Mouse (Mus musculus) frontal cortex, postnatal 14 days (tissue): ENCODE measurements around the gene Mdga1.

Source experiments
- DNase-seq, 2 experiments: peaks; one replicate each; pipeline ENCODE4 v3.0.0; 2022; ENCODE audit warnings: low spot score in 2 of 2

The Mdga1 gene

DNA sequence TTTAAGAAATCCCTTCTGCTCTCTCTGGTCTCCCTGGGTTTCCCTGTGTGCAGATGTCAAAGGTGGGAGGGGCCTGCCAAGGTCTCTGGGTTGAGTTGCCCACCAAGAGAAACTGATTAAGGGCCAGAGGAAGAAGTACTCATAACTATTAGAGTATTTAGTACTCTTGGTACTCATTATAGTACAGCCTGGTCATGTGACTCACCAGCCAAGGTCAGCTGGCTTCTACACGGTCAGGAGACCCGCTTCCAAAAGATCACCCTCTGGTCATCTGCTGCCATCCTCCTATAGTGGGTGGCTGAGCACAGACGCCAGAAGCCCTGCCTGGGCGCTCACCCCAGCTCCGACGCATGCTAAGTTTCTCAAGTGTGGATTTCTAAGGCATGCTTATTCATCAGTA, 124.9 kb downstream of the Mdga1 start:
- DNase-seq, result no peak

GRCm38 (mm10) chr17:29843419-29844162, 126.3 kb downstream of the Mdga1 start:
- DNase-seq, result no peak

DNA sequence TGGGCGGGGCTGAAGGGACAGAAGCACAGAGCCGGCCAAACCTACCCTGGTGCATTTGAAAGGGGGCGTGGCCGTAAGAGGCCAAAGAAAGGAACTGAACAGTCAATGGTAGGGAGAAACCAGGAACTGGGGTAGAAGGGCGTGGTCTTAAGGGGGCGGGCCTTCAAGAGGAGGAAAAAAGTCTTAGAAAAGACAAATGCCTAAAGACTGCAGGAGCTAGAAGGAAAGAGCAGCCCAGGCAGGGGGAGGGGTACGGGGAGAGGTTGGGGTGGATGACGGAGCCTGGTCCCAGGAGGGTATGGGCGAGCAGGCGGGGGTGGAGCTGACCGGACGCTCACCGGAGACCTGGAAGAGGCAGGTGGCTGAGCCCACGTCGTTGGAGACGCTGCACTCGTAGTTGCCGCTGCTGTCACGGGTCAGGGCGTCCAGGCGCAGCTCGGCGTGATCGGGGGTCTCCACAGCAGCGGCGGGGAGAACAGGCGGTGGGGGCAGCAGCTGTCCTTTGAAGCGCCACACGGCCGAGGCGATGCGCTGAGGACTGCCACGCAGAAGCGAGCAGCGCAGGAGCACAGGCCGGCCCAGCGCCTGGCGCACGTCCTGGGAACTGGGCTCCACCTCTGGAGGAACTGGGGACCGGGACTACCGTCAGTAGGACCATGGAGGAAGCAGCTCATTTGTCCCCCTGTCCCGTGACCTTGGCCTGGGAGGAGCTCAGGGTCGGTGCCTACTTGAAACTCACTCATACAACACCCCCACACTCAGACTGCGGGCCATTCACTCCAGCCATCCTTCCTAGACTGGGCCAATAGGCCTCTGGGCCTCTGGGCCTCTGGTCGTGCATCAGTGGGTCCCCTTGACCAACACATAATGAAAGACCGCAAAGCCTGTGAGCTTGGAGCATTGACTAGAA, 127.9 kb downstream of the Mdga1 start:
- no peak for DNase-seq

GRCm38 (mm10) chr17:29838029-29838428, 131.9 kb downstream of the Mdga1 start:
- no peak for DNase-seq

DNA sequence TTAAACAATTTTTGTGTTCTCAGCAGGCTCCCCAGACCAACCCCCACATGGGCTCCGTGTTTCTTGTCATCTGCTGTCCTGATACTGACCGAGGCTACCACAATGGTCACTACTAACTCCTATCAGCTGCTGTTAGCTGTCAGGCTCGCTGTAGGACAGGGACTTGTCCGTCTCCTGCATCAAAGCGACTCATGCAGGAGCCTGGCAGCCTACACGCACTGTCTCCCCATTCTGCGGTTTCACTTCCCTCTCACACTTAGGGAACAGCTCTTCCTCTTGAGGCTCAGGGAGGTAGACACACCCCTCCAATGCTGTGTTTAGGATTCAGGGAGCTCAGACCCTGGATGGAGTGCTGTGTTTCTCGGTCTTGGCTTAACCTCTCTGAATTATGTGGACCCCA, 132.4 kb downstream of the Mdga1 start:
- no peak for DNase-seq

- no peak for DNase-seq
Observed at GRCm38 (mm10) chr17:29834768-29835167, 135.1 kb downstream of the Mdga1 start.

GRCm38 (mm10) chr17:29834333-29834732, 135.6 kb downstream of the Mdga1 start:
- no peak for DNase-seq

GRCm38 (mm10) chr17:29831696-29832095, 138.2 kb downstream of the Mdga1 start:
- DNase-seq, result no peak

DNA sequence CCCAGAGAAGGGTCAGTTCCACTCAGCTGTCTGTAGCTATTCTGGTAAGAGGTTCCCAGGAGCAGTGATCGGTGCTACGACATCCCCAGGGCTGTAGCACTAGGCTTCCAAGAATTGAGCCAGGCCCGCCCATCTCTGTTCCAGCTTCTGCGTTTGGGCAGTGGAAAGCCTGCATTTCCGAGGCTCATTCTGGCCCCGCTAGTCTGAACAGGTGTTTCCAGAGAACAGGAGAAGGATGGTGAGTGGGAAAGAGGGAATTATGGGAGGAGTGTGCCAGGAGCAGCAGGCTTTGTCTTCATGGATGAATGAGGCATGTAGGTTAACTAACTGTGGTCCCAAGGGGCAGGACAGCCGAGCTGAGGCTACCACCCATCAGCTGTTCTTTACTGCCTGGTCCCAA, 140.8 kb downstream of the Mdga1 start:
- no peak for DNase-seq

DNA sequence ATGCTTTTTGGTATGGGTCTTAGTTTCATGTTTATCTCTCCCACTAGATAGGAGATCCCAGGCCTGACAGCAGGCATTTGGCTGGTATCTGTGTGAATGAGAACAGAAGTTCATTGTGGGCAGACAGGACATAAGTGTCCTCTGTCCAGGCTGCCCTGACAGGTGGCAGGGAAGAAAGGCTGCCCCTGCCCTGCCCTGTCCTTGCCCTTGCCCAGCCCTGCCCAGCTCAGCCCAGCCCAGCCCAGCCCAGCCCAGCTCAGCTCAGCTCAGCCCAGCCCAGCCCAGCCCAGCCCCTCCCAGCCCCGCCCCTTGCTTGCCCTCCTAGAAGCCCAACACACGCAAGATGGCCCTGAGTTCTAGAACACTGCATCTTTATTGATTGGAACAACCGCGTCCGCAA, 142.3 kb downstream of the Mdga1 start:
- DNase-seq, result no peak

DNA sequence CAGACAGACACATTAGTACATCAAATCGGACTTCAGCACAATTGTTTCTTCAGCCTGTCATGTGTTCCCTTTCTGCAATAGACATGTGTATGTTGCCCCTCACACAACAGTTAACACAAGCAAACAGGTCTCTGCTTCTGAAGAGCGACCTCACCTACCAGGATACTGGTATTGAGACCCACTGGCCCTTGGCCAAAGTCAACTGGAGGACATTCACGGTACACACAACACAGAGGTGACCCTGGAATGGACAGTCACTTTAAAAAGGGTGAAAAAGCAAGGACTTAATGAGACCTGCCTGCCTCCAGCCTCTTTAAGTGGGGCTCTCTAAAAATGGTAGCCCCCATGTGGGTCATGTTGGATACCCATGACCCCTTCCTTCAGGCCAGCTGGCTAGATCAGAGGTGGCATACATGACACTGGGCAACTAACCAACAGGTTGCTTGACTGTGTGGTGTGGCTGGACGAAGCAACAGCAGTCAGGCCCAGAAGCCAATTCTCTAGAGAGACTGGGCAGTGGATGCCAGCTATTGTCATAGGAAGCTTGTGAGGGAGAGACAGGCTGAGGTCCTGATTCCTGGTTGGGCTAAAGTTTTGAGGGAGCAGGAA, 145.3 kb downstream of the Mdga1 start:
- DNase-seq, result no peak

DNA sequence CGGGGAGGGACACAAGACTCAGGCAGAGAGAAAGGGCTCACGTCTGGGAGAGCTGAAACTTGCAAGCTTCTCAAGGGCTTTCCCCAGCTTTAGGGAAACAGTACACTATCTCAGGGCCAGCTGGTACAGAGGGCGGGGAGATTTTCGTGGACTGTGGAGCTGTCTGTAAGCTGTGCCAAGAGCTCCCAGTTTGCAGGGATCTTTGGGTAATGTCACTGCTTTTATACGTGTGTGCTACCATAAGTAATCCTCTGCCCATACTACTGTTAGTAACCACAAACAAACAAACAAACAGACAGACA, 145.7 kb downstream of the Mdga1 start:
- DNase-seq, result no peak

DNA sequence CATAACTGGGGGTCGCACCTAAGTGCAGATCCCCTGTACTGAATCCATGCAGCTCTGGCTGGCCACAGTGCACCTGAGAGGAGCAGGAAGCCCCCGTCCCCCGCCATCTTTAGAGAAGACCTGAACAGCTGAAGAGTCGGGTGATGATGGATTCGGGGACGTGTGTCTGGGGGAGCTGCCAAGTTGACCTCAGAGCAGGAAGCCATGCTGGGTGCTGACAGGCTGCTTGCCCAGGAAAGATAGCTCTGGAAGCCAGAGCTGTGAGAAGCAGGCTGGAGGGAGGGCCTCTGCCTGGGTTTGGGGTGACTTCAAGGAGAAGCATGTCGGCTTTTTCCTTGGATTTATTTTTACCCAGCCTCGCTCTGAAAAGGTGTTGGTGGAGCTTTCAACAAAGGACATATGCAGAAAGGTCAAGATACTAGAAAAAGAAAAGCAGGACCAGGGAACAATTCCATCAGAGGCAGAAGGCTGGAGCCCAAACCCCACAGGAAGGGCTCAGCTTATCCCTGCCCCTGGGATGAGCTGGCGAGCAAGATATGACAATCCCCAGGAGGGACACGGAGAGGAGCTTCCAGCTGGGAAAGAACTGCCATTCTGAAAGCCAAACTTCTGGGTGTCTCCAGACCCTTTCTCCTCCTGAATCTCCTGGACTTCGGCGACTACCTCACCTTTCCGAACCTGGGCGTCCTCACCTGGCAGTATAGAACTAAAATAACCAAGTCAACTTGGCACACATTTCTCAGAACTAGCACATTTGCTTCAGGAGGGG, 146.3 kb downstream of the Mdga1 start:
- no peak for DNase-seq

DNA sequence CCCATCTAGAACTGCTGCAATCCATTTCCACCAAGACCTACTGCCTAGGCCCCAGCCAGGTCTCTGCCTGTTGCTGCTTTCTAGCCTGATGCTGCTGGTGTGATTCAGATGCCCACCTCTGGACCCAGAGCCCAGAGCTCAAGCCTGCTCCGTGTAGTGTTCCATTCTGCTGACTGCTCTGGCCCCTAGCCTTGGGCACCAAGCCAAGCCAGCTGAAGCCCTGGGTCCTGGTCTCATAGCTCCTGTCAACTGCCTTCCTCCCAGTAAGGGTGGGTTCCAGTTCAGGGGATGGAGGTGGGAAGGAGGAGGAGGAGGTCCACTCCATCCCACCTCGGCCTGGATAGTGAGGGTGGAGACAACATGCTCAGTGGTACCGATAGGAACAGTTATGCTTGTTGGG, 150.3 kb downstream of the Mdga1 start:
- no peak for DNase-seq

- no peak for DNase-seq
Observed at GRCm38 (mm10) chr17:29818989-29819388, 150.9 kb downstream of the Mdga1 start.

GRCm38 (mm10) chr17:29818264-29818945, 151.5 kb downstream of the Mdga1 start:
- DNase-seq, result no peak

DNA sequence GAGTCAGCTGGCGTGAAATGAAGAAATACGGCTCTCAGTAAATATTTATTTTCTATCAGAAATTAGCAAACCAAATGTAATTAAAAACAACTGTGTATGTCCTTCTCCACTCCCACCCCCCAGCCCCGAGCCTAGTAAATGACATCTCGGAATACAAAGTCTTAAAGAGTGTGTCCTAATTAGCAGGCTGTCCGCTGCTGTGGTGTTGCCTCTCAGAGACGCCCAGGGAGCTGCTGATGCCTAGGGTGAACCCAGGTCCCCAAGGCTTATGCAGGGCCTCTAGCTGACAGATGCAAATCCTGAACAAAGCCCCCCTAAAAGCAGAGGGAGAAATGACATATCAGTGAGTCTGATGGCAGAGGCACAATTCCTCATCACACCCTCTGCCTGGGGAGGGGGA, 155.1 kb downstream of the Mdga1 start:
- DNase-seq, result no peak

DNA sequence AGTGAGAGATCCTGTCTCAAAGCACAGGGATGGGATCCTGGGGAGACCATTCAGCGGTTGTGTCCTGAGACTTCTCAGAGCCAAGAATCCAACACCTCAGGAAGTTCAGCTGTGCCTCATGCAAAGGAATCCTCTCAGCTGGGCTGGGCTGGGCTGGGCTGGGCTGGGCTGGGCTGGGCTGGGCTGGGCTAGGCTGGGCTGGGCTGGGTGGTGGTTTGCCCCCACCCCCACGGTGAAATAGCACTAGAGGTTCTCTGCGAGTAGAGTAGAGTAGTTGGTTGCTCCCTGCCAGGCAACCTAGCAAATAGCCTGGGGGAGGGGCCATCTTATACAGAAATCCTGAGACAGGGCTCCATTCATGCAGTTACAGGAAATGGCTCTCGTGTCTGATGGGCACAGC, 156.6 kb downstream of the Mdga1 start:
- no peak for DNase-seq

GRCm38 (mm10) chr17:29803545-29803944, 166.3 kb downstream of the Mdga1 start:
- no peak for DNase-seq

DNA sequence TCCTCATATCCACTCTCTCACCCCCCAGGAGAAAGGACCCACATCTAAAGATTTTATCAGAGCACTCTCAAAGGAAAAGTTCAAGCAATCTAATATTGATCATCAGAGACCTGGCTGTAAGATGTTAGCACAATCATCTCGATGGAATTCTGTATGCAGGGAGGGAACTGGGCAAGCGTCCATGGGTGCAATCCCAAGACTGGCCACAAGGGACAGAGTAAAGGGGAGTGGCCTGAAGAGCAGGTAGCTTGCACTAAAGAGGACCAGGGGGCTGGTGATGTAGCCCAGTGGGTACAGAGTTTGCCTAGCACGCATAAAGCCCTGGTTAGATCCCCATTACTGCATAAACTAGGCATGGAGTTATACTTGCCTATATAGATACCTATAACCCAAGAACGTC, 168.5 kb downstream of the Mdga1 start:
- no peak for DNase-seq

GRCm38 (mm10) chr17:29800096-29800455, 169.8 kb downstream of the Mdga1 start:
- no peak for DNase-seq
